15 mouse cellular contexts compared by ENCODE assay signal in genomic region chr15:102635817-102636216, GRCm38 (mm10). TPM values are rescaled to one million over a fixed set of nuclear protein-coding genes. Genes with fewer than 3 reads are reported as not detected.
DNase-seq lines count a peak whose midpoint lies in the region; ATAC-seq and TF ChIP-seq lines count a peak whose summit lies in the region.
"Had no signal": no experiment of that assay in that cellular context is flagged by ENCODE, and none has a peak within 500 bp of the region (broad histone marks: within the 10 kb centered on the region; RNA-seq: fewer than 3 reads in every experiment).

No protein-coding gene starts in this region.

- no peak overlapping the region for H3K4me2 ChIP-seq in forebrain, embryonic 14.5 days (ENCODE audit: low read length)
- no peak overlapping the region for H3K4me2 ChIP-seq in forebrain, embryonic 12.5 days
- no peak overlapping the region for H3K4me2 ChIP-seq in heart, embryonic 12.5 days
- H3K4me2 ChIP-seq: liver, embryonic 15.5 days had no signal

- H3K4me1 ChIP-seq in forebrain, embryonic 14.5 days (ENCODE audit: control insufficient read depth, insufficient read depth, low read length) = no peaks in the 10 kb centered on the region
- no peaks in the 10 kb centered on the region for H3K4me1 ChIP-seq in forebrain, embryonic 12.5 days
- no peaks in the 10 kb centered on the region for H3K4me1 ChIP-seq in heart, embryonic 12.5 days (replicated peaks)
- H3K4me1 ChIP-seq: liver, embryonic 15.5 days had no signal

- intact Hi-C loops in left cerebral cortex, adult 2 months (cut with DNase I) = no loop called here

- H3K27me3 ChIP-seq in forebrain, embryonic 14.5 days (replicated peaks; ENCODE audit: control insufficient read depth, insufficient read depth, low read length) = no peaks in the 10 kb centered on the region
- H3K27me3 ChIP-seq in forebrain, embryonic 12.5 days = no peaks in the 10 kb centered on the region
- no peaks in the 10 kb centered on the region for H3K27me3 ChIP-seq in heart, embryonic 12.5 days (replicated peaks)
- H3K27me3 ChIP-seq: liver, embryonic 15.5 days had no signal

- DNase-seq in forebrain, embryonic 14.5 days (ENCODE audit: low spot score) = peak; percentile 78
- DNase-seq in frontal cortex, postnatal 10 days (ENCODE audit: low spot score in 2 of 2) = peak; percentile 25 to 49
- DNase-seq in left cerebral cortex, adult 2 months (ENCODE audit: extremely low spot score in 1 of 2, low spot score in 2 of 2) = peak; percentile 29 to 39
- peak; percentile 62 to 63 for DNase-seq in right cerebral cortex, postnatal 36 days (ENCODE audit: low spot score in 2 of 2)
- no peak for DNase-seq in cerebellum, adult 11-12 months
- no peak for DNase-seq in embryo, embryonic 10 days (ENCODE audit: low spot score)
- DNase-seq: heart, adult 18-20 months; heart, postnatal 4 days; thymus, adult 2 months had no signal

- peak; percentile 70; the same call in 1 of the 2 replicates for ATAC-seq in forebrain, embryonic 14.5 days
- ATAC-seq in forebrain, embryonic 12.5 days (ENCODE audit: low FRiP score) = no peak
- ATAC-seq in heart, embryonic 12.5 days (ENCODE audit: insufficient number of reproducible peaks, low FRiP score) = no peak
- ATAC-seq: intestine, embryonic 16.5 days had no signal

- no peak for TF ChIP-seq CTCF in left cerebral cortex, adult 2 months (IDR thresholded peaks at IDR 0.05)

- H3K9me3 ChIP-seq in forebrain, embryonic 14.5 days (replicated peaks; ENCODE audit: control insufficient read depth, low read length) = no peaks in the 10 kb centered on the region
- no peaks in the 10 kb centered on the region for H3K9me3 ChIP-seq in forebrain, embryonic 12.5 days
- H3K9me3 ChIP-seq in heart, embryonic 12.5 days (replicated peaks) = peaks cover 11% of the 10 kb centered on the region
- H3K9me3 ChIP-seq: G1E; liver, embryonic 15.5 days had no signal

- H3K36me3 ChIP-seq in forebrain, embryonic 14.5 days (ENCODE audit: control insufficient read depth, insufficient read depth, low read length) = no peaks in the 10 kb centered on the region
- H3K36me3 ChIP-seq in forebrain, embryonic 12.5 days (replicated peaks) = no peaks in the 10 kb centered on the region
- H3K36me3 ChIP-seq in heart, embryonic 12.5 days = no peaks in the 10 kb centered on the region
- H3K36me3 ChIP-seq: G1E; liver, embryonic 15.5 days had no signal

- WGBS in forebrain, embryonic 14.5 days = 57% methylated on average over 3 of the region's 3 CpGs
- WGBS in forebrain, embryonic 12.5 days = 87% methylated on average over 3 of the region's 3 CpGs
- WGBS in heart, embryonic 12.5 days = 83% methylated on average over 3 of the region's 3 CpGs

- no peak overlapping the region; the same call in 1 of the 2 replicates for H3K27ac ChIP-seq in forebrain, embryonic 14.5 days (ENCODE audit: low read depth, low read length)
- H3K27ac ChIP-seq in forebrain, embryonic 12.5 days = no peak overlapping the region
- peak overlapping the region; percentile 72 for H3K27ac ChIP-seq in left cerebral cortex, adult 2 months
- no peak overlapping the region for H3K27ac ChIP-seq in heart, embryonic 12.5 days (ENCODE audit: poor library complexity, severe bottlenecking)
- H3K27ac ChIP-seq: liver, embryonic 15.5 days had no signal

- no peak overlapping the region for H3K4me3 ChIP-seq in forebrain, embryonic 14.5 days (ENCODE audit: low read depth, low read length)
- no peak overlapping the region for H3K4me3 ChIP-seq in forebrain, embryonic 12.5 days (replicated peaks)
- H3K4me3 ChIP-seq in left cerebral cortex, adult 2 months = no peak overlapping the region
- H3K4me3 ChIP-seq in heart, embryonic 12.5 days = no peak overlapping the region
- H3K4me3 ChIP-seq: liver, embryonic 15.5 days; myocyte had no signal

- no peak overlapping the region for H3K9ac ChIP-seq in forebrain, embryonic 14.5 days (ENCODE audit: low read length)
- H3K9ac ChIP-seq in forebrain, embryonic 12.5 days = no peak overlapping the region
- no peak overlapping the region for H3K9ac ChIP-seq in heart, embryonic 12.5 days
- H3K9ac ChIP-seq: liver, embryonic 15.5 days had no signal

RNA-seq across cellular contexts. Expression of gene Atf7, which starts 10.6 kb away (rescaled TPM):
- 12.6 and 15.4 TPM in 2 replicates for polyA plus RNA-seq in forebrain, embryonic 14.5 days (2014; fragmentation: Nextera tagmentation; extraction: Ambion mirVana)
- polyA plus RNA-seq in forebrain, embryonic 12.5 days (2016; fragmentation: Nextera tagmentation; extraction: Ambion mirVana) = 21.6 and 22.7 TPM in 2 replicates
- 10 to 100 TPM; 35.3 to 39.2 TPM for total RNA-seq in left cerebral cortex, adult 2 months (2021)
- 31.0 and 32.5 TPM in 2 replicates for polyA plus RNA-seq in heart, embryonic 12.5 days (2016; fragmentation: Nextera tagmentation; extraction: Ambion mirVana)

RNA-seq across cellular contexts. Expression of gene Gm28047, which starts 10.9 kb away (rescaled TPM):
- not detected in 2 replicates for polyA plus RNA-seq in forebrain, embryonic 14.5 days (2014; fragmentation: Nextera tagmentation; extraction: Ambion mirVana)
- 0.40 TPM in 1 of 2 replicates, not detected in the other for polyA plus RNA-seq in forebrain, embryonic 12.5 days (2016; fragmentation: Nextera tagmentation; extraction: Ambion mirVana)
- total RNA-seq in left cerebral cortex, adult 2 months (2021) = 1 to 10 TPM in 1 of 2 experiments, not detected in 1; 2.1 TPM
- not detected in 2 replicates for polyA plus RNA-seq in heart, embryonic 12.5 days (2016; fragmentation: Nextera tagmentation; extraction: Ambion mirVana)
- total RNA-seq: G1E had no signal
- polyA plus RNA-seq: G1E; intestine, embryonic 16.5 days; liver, embryonic 15.5 days; myocyte; thymus, adult 2 months had no signal

RNA-seq across cellular contexts. Expression of gene Atp5g2, which starts 36.3 kb away (rescaled TPM):
- polyA plus RNA-seq in forebrain, embryonic 14.5 days (2014; fragmentation: Nextera tagmentation; extraction: Ambion mirVana) = 62.4 and 88.3 TPM in 2 replicates
- polyA plus RNA-seq in forebrain, embryonic 12.5 days (2016; fragmentation: Nextera tagmentation; extraction: Ambion mirVana) = 67.4 and 67.5 TPM in 2 replicates
- total RNA-seq in left cerebral cortex, adult 2 months (2021) = 10 to 100 TPM; 11.1 to 14.8 TPM
- polyA plus RNA-seq in heart, embryonic 12.5 days (2016; fragmentation: Nextera tagmentation; extraction: Ambion mirVana) = 73.0 and 88.2 TPM in 2 replicates

Comparison
In these comparisons a context has a peak if more than half of its experiments do, and no peak if none do; other contexts are left out.
1. DNase-seq: peak in forebrain, embryonic 14.5 days (single experiment), frontal cortex, postnatal 10 days (2 of 2), left cerebral cortex, adult 2 months (2 of 2) and right cerebral cortex, postnatal 36 days (2 of 2); none in cerebellum, adult 11-12 months (single experiment) and embryo, embryonic 10 days (single experiment).